10 mouse cellular contexts compared by ENCODE assay signal in the genomic region with DNA sequence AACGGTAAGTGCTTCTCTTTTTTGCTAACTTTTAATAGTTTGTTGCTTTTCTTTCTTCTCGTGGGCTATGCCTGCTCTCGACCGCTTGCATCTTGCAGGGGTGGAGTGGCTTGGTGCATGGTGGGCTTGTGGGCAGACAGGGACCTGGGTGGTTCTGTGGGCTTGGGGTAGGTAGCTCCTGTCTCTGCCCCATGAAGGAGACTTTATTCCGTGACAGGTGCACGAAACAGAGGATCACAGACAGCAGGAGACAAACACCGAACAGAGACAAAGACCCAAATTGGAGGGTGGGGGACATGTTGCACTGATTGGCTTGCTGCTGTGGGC.
DNase-seq lines count a peak whose midpoint lies in the region; ATAC-seq and TF ChIP-seq lines count a peak whose summit lies in the region.
"Had no signal": no experiment of that assay in that cellular context is flagged by ENCODE, and none has a peak within 500 bp of the region (broad histone marks: within the 10 kb centered on the region; RNA-seq: fewer than 3 reads in every experiment).

No protein-coding gene starts in this region.

- 22% methylated on average over 7 of the region's 7 CpGs for WGBS in heart, embryonic 11.5 days (ENCODE audit: insufficient replicate concordance)
- WGBS in limb, embryonic 14.5 days, result 20% methylated on average over 7 of the region's 7 CpGs

- peaks cover 14% of the 10 kb centered on the region for H3K4me1 ChIP-seq in heart, embryonic 11.5 days (ENCODE audit: control insufficient read depth, insufficient read depth, low read length)
- peaks cover 10% of the 10 kb centered on the region for H3K4me1 ChIP-seq in testis, adult 2 months (ENCODE audit: control insufficient read depth, insufficient read depth, low read length)
- H3K4me1 ChIP-seq in limb, embryonic 14.5 days (ENCODE audit: control insufficient read depth, insufficient read depth, low read length), result peaks cover 31% of the 10 kb centered on the region

- peaks cover 53% of the 10 kb centered on the region for H3K27me3 ChIP-seq in heart, embryonic 11.5 days (ENCODE audit: control insufficient read depth, insufficient read depth, low read length)
- H3K27me3 ChIP-seq in testis, adult 2 months (ENCODE audit: control insufficient read depth, insufficient read depth, low read length), result no peaks in the 10 kb centered on the region
- no peaks in the 10 kb centered on the region for H3K27me3 ChIP-seq in limb, embryonic 14.5 days (ENCODE audit: control insufficient read depth, insufficient read depth, low read length)

- H3K9ac ChIP-seq in heart, embryonic 11.5 days (ENCODE audit: low read depth, low read length), result no peak overlapping the region
- peak overlapping the region; percentile 16; the same call in 1 of the 2 replicates for H3K9ac ChIP-seq in limb, embryonic 14.5 days (ENCODE audit: low read depth, low read length, severe bottlenecking)

- TF ChIP-seq POLR2A in testis, adult 2 months (IDR thresholded peaks at IDR 0.05; ENCODE audit: control insufficient read depth, low read depth, low read length), result no peak
- TF ChIP-seq POLR2A in limb, embryonic 14.5 days (IDR thresholded peaks at IDR 0.05; ENCODE audit: borderline replicate concordance, extremely low read depth, insufficient read depth, insufficient read length), result no peak

- DNase-seq in heart, adult 9 months (ENCODE audit: low spot score in 2 of 2), result no peak
- DNase-seq in testis, postnatal 14 days (ENCODE audit: low spot score), result no peak
- no peak for DNase-seq in limb, embryonic 14.5 days (ENCODE audit: low spot score)
- no peak for DNase-seq in adrenal gland, postnatal 4 days (ENCODE audit: low spot score in 2 of 2)
- no peak for DNase-seq in adrenal gland, adult (ENCODE audit: inconsistent age in 2 of 2, low spot score in 1 of 2)
- DNase-seq in layer of hippocampus, adult 18-20 months (ENCODE audit: low spot score in 2 of 2), result no peak
- DNase-seq: cerebellum, adult 8-10 months; thymus, adult 2 months had no signal

- H3K4me2 ChIP-seq in heart, embryonic 11.5 days, result peak overlapping the region; percentile 67
- peak overlapping the region; percentile 73 for H3K4me2 ChIP-seq in limb, embryonic 14.5 days (replicated peaks; ENCODE audit: low read depth, low read length, severe bottlenecking)

- no peaks in the 10 kb centered on the region for H3K36me3 ChIP-seq in heart, embryonic 11.5 days (ENCODE audit: control insufficient read depth, insufficient read depth, low read length)
- H3K36me3 ChIP-seq in testis, adult 2 months (ENCODE audit: control insufficient read depth, insufficient read depth, low read length), result no peaks in the 10 kb centered on the region
- no peaks in the 10 kb centered on the region for H3K36me3 ChIP-seq in limb, embryonic 14.5 days (ENCODE audit: control insufficient read depth, insufficient read depth, low read length)

- TF ChIP-seq CTCF in testis, adult 2 months (IDR thresholded peaks at IDR 0.05; ENCODE audit: control insufficient read depth, insufficient read depth, insufficient replicate concordance, low read depth, low read length), result no peak

- H3K27ac ChIP-seq in heart, embryonic 11.5 days (ENCODE audit: low read depth, low read length), result no peak overlapping the region
- no peak overlapping the region for H3K27ac ChIP-seq in testis, adult 2 months (ENCODE audit: control insufficient read depth, insufficient read depth, low read depth, low read length)
- no peak overlapping the region for H3K27ac ChIP-seq in limb, embryonic 14.5 days (replicated peaks; ENCODE audit: low read depth, low read length)

- no peaks in the 10 kb centered on the region for H3K9me3 ChIP-seq in heart, embryonic 11.5 days (replicated peaks; ENCODE audit: control insufficient read depth, low read length)
- H3K9me3 ChIP-seq in limb, embryonic 14.5 days (ENCODE audit: control insufficient read depth, low read length), result no peaks in the 10 kb centered on the region

- no peak for ATAC-seq in heart, embryonic 11.5 days (replicated peaks; ENCODE audit: insufficient number of reproducible peaks, low FRiP score, low TSS enrichment)
- ATAC-seq in limb, embryonic 14.5 days (ENCODE audit: low FRiP score, low read depth), result peak; percentile 23; the same call in 1 of the 2 replicates

- peak overlapping the region; percentile 35 for H3K4me3 ChIP-seq in heart, embryonic 11.5 days (ENCODE audit: low read depth, low read length)
- H3K4me3 ChIP-seq in testis, adult 2 months (ENCODE audit: control insufficient read depth, low read depth, low read length), result peak overlapping the region; percentile 62
- H3K4me3 ChIP-seq in limb, embryonic 14.5 days (replicated peaks; ENCODE audit: low read length), result peak overlapping the region; percentile 36
